Mouse (Mus musculus): ENCODE data around the gene Sdhb. TPM values are rescaled to one million over a fixed set of nuclear protein-coding genes. Genes with fewer than 3 reads are reported as not detected.

The Sdhb gene
- polyA plus RNA-seq, 1 experiment: 103 TPM

GRCm38 (mm10) chr4:140916296-140916695 lies 44.7 kb upstream of the Sdhb start:
- Histone ChIP-seq H3K9ac (ENCODE audit: low read depth, poor library complexity, severe bottlenecking) (no peak overlapping the region), H3K4me3 (ENCODE audit: low read depth, low read length) (no peak overlapping the region), H3K27me3 (ENCODE audit: control insufficient read depth, insufficient read depth, low read length, poor library complexity, severe bottlenecking) (no peaks in the 10 kb centered on the region), H3K9me3 (replicated peaks; ENCODE audit: control insufficient read depth, insufficient read depth, low read length, poor library complexity, severe bottlenecking) (no peaks in the 10 kb centered on the region), H3K36me3 (ENCODE audit: control insufficient read depth, insufficient read depth, low read length, poor library complexity, severe bottlenecking) (no peaks in the 10 kb centered on the region), H3K4me1 (ENCODE audit: control insufficient read depth, insufficient read depth, low read length) (no peaks in the 10 kb centered on the region), H3K27ac (ENCODE audit: insufficient read depth, low read length) (no peak overlapping the region)
- TF ChIP-seq CTCF (IDR thresholded peaks at IDR 0.05; ENCODE audit: low read depth, low read length) (no peak), EP300 (IDR thresholded peaks at IDR 0.05; ENCODE audit: insufficient read depth, low read depth, low read length) (no peak), POLR2A (IDR thresholded peaks at IDR 0.05; ENCODE audit: insufficient read depth, low read length) (no peak)

GRCm38 (mm10) chr4:140917451-140917850 lies 43.6 kb upstream of the Sdhb start:
- H3K9me3 ChIP-seq (replicated peaks; ENCODE audit: control insufficient read depth, insufficient read depth, low read length, poor library complexity, severe bottlenecking): no peaks in the 10 kb centered on the region
- H3K27ac ChIP-seq (ENCODE audit: insufficient read depth, low read length): no peak overlapping the region
- H3K36me3 ChIP-seq (ENCODE audit: control insufficient read depth, insufficient read depth, low read length, poor library complexity, severe bottlenecking): no peaks in the 10 kb centered on the region
- no peak overlapping the region for H3K9ac ChIP-seq (ENCODE audit: low read depth, poor library complexity, severe bottlenecking)
- H3K4me1 ChIP-seq (ENCODE audit: control insufficient read depth, insufficient read depth, low read length): no peaks in the 10 kb centered on the region
- TF ChIP-seq EP300 (IDR thresholded peaks at IDR 0.05; ENCODE audit: insufficient read depth, low read depth, low read length) (no peak), CTCF (IDR thresholded peaks at IDR 0.05; ENCODE audit: low read depth, low read length) (no peak), POLR2A (IDR thresholded peaks at IDR 0.05; ENCODE audit: insufficient read depth, low read length) (no peak)
- H3K27me3 ChIP-seq (ENCODE audit: control insufficient read depth, insufficient read depth, low read length, poor library complexity, severe bottlenecking): no peaks in the 10 kb centered on the region
- H3K4me3 ChIP-seq (ENCODE audit: low read depth, low read length): no peak overlapping the region

GRCm38 (mm10) chr4:140919974-140920836 lies 40.8 kb upstream of the Sdhb start:
- Histone ChIP-seq H3K27me3 (ENCODE audit: control insufficient read depth, insufficient read depth, low read length, poor library complexity, severe bottlenecking) (no peaks in the 10 kb centered on the region), H3K9ac (ENCODE audit: low read depth, poor library complexity, severe bottlenecking) (no peak overlapping the region), H3K4me1 (ENCODE audit: control insufficient read depth, insufficient read depth, low read length) (no peaks in the 10 kb centered on the region), H3K9me3 (replicated peaks; ENCODE audit: control insufficient read depth, insufficient read depth, low read length, poor library complexity, severe bottlenecking) (no peaks in the 10 kb centered on the region), H3K27ac (ENCODE audit: insufficient read depth, low read length) (no peak overlapping the region), H3K36me3 (ENCODE audit: control insufficient read depth, insufficient read depth, low read length, poor library complexity, severe bottlenecking) (no peaks in the 10 kb centered on the region), H3K4me3 (ENCODE audit: low read depth, low read length) (no peak overlapping the region)
- TF ChIP-seq EP300 (IDR thresholded peaks at IDR 0.05; ENCODE audit: insufficient read depth, low read depth, low read length) (no peak), CTCF (IDR thresholded peaks at IDR 0.05; ENCODE audit: low read depth, low read length) (no peak), POLR2A (IDR thresholded peaks at IDR 0.05; ENCODE audit: insufficient read depth, low read length) (no peak)

- TF ChIP-seq POLR2A (IDR thresholded peaks at IDR 0.05; ENCODE audit: insufficient read depth, low read length): no peak
- TF ChIP-seq CTCF (IDR thresholded peaks at IDR 0.05; ENCODE audit: low read depth, low read length): no peak
- no peak for TF ChIP-seq EP300 (IDR thresholded peaks at IDR 0.05; ENCODE audit: insufficient read depth, low read depth, low read length)
- H3K9ac ChIP-seq (ENCODE audit: low read depth, poor library complexity, severe bottlenecking): no peak overlapping the region
- no peaks in the 10 kb centered on the region for H3K27me3 ChIP-seq (ENCODE audit: control insufficient read depth, insufficient read depth, low read length, poor library complexity, severe bottlenecking)
- H3K27ac ChIP-seq (ENCODE audit: insufficient read depth, low read length): no peak overlapping the region
- no peak overlapping the region for H3K4me3 ChIP-seq (ENCODE audit: low read depth, low read length)
- no peaks in the 10 kb centered on the region for H3K9me3 ChIP-seq (replicated peaks; ENCODE audit: control insufficient read depth, insufficient read depth, low read length, poor library complexity, severe bottlenecking)
- H3K36me3 ChIP-seq (ENCODE audit: control insufficient read depth, insufficient read depth, low read length, poor library complexity, severe bottlenecking): no peaks in the 10 kb centered on the region
- no peaks in the 10 kb centered on the region for H3K4me1 ChIP-seq (ENCODE audit: control insufficient read depth, insufficient read depth, low read length)
Measured at GRCm38 (mm10) chr4:140922508-140922907, 38.5 kb upstream of the Sdhb start.

- TF ChIP-seq EP300 (IDR thresholded peaks at IDR 0.05; ENCODE audit: insufficient read depth, low read depth, low read length): no peak
- TF ChIP-seq POLR2A (IDR thresholded peaks at IDR 0.05; ENCODE audit: insufficient read depth, low read length): no peak
- no peak for TF ChIP-seq CTCF (IDR thresholded peaks at IDR 0.05; ENCODE audit: low read depth, low read length)
- Histone ChIP-seq H3K27ac (ENCODE audit: insufficient read depth, low read length) (no peak overlapping the region), H3K4me3 (ENCODE audit: low read depth, low read length) (no peak overlapping the region), H3K9me3 (replicated peaks; ENCODE audit: control insufficient read depth, insufficient read depth, low read length, poor library complexity, severe bottlenecking) (no peaks in the 10 kb centered on the region), H3K4me1 (ENCODE audit: control insufficient read depth, insufficient read depth, low read length) (no peaks in the 10 kb centered on the region), H3K36me3 (ENCODE audit: control insufficient read depth, insufficient read depth, low read length, poor library complexity, severe bottlenecking) (no peaks in the 10 kb centered on the region), H3K9ac (ENCODE audit: low read depth, poor library complexity, severe bottlenecking) (no peak overlapping the region), H3K27me3 (ENCODE audit: control insufficient read depth, insufficient read depth, low read length, poor library complexity, severe bottlenecking) (no peaks in the 10 kb centered on the region)
Measured at GRCm38 (mm10) chr4:140925648-140926047, 35.4 kb upstream of the Sdhb start.

GRCm38 (mm10) chr4:140928349-140928748 lies 32.7 kb upstream of the Sdhb start:
- no peak overlapping the region for H3K27ac ChIP-seq (ENCODE audit: insufficient read depth, low read length)
- H3K27me3 ChIP-seq (ENCODE audit: control insufficient read depth, insufficient read depth, low read length, poor library complexity, severe bottlenecking): no peaks in the 10 kb centered on the region
- no peaks in the 10 kb centered on the region for H3K4me1 ChIP-seq (ENCODE audit: control insufficient read depth, insufficient read depth, low read length)
- H3K36me3 ChIP-seq (ENCODE audit: control insufficient read depth, insufficient read depth, low read length, poor library complexity, severe bottlenecking): no peaks in the 10 kb centered on the region
- no peak overlapping the region for H3K4me3 ChIP-seq (ENCODE audit: low read depth, low read length)
- no peaks in the 10 kb centered on the region for H3K9me3 ChIP-seq (replicated peaks; ENCODE audit: control insufficient read depth, insufficient read depth, low read length, poor library complexity, severe bottlenecking)
- H3K9ac ChIP-seq (ENCODE audit: low read depth, poor library complexity, severe bottlenecking): no peak overlapping the region
- TF ChIP-seq POLR2A (IDR thresholded peaks at IDR 0.05; ENCODE audit: insufficient read depth, low read length): no peak
- no peak for TF ChIP-seq CTCF (IDR thresholded peaks at IDR 0.05; ENCODE audit: low read depth, low read length)
- TF ChIP-seq EP300 (IDR thresholded peaks at IDR 0.05; ENCODE audit: insufficient read depth, low read depth, low read length): no peak
